Mouse (Mus musculus): ENCODE data around the gene N6amt1.

The N6amt1 gene

GRCm38 (mm10) chr16:87354075-87354583 lies at the start of gene N6amt1:
TSS of gene N6amt1 (plus strand) at chr16:87354185.
- in situ Hi-C loops (cut with MboI, MseI): loop anchor here (5.0 kb wide), 1 partner anchor 83 kb away; no protein-coding TSS in a partner anchor

GRCm38 (mm10) chr16:87305251-87306011 lies 48.6 kb upstream of the N6amt1 start:
- in situ Hi-C loops (cut with MboI, MseI): no loop called here

- in situ Hi-C loops (cut with MboI, MseI): no loop called here
Measured at GRCm38 (mm10) chr16:87307109-87307735, 46.8 kb upstream of the N6amt1 start.

- in situ Hi-C loops (cut with MboI, MseI): no loop called here
Measured at GRCm38 (mm10) chr16:87310659-87311058, 43.3 kb upstream of the N6amt1 start.

- in situ Hi-C loops (cut with MboI, MseI): no loop called here
Measured at GRCm38 (mm10) chr16:87318200-87318811, 35.7 kb upstream of the N6amt1 start.

DNA sequence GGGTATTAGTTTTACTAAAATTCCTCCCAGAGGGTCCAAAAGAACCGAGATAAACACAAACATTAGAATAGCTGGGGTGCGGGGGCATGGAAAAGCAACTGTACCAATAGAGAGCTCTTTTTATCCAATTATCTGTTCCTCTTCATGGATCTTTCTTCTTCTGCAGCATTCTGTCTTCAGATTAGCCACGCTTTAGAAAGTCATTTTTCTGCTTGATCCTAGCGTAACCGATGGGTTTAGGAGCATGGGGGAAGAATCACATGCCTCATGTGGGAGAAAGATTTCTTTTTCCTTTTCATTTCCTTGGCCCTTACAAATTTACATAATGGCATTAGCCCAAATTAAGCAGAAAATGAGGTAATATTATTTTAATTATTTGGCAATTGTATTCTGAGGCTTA lies 35.0 kb upstream of the N6amt1 start:
- in situ Hi-C loops (cut with MboI, MseI): no loop called here

DNA sequence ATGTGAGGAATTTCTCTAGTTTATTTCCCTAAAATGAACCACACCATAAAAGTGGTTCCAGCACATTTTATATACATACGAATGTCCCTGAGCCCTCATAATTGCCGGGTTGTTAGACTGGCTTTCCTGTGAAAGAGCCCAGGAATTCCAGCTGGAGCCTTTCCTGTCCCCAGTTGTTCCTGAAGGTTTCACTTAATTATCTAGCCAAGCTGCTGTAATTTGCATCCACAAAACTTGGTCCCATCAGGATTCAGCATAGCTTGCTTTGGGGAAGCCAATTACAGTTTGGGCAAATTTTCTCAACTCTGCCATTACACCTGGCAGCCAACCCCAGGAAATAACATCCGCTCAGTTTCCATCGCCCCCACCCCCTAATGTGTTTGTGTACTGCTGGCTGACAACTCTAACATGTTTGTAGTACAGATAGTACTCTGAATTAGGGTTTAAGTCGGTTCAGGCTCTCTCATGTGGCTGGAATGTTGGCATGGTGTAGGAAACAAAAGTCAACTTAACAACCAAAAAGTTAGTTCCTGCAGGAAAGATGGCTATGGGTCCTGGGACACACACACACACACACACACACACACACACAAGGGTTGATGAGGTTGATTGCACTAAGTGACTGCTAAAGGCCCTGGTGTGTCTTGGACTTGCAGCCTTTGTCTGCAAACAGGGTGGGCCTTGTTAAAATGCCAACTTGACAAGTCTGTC lies 34.3 kb upstream of the N6amt1 start:
- in situ Hi-C loops (cut with MboI, MseI): no loop called here

- in situ Hi-C loops (cut with MboI, MseI): no loop called here
Measured at GRCm38 (mm10) chr16:87320252-87320555, 33.8 kb upstream of the N6amt1 start.

DNA sequence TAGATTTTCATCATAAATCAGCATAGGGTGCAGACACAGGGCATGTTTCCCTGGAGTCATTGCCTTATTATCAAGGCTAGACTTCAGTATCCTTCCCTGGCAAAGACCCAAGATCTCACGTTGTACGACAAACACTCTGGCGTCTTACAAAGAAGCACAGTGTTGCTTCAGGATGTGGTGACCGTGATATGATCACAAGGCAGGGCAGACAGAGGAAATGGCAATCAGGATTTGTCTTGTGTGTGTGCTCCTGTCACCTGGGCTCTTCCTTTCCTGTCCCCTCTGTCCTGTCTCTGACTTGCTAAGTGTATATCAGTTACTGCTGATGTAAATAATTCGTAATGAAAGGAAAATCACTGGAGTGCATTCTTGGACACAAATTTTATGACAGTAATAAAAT lies 29.4 kb upstream of the N6amt1 start:
- in situ Hi-C loops (cut with MboI, MseI): no loop called here

- in situ Hi-C loops (cut with MboI, MseI): no loop called here
Measured at GRCm38 (mm10) chr16:87329986-87330385, 24.0 kb upstream of the N6amt1 start.

GRCm38 (mm10) chr16:87334756-87335155 lies 19.2 kb upstream of the N6amt1 start:
- in situ Hi-C loops (cut with MboI, MseI): no loop called here

DNA sequence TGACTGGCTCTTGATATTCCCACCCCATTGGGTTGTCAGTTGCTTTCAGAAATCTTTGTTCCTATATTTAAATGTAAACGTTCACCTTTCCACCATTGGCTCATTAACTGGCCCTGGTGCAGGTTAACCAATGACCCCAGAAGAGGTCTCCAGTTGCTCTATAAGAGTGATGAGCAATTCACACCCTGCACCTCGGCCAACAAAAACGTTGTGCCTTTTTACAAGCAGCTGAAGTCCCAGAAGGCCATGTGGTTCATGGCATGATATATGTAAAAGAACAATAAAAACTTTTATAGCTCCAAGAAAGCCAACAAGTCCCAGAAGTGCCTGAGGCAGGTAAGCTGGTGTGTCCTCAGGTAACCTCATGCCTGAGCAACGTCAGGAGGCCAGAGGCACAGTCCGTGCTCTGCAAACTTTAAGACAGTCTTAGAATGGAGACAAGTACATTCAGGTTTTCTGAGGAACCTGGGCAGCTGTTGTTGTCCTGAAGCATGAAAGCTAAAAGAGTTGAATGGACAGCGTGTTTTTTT lies 12.9 kb upstream of the N6amt1 start:
- in situ Hi-C loops (cut with MboI, MseI): no loop called here

- in situ Hi-C loops (cut with MboI, MseI): no loop called here
Measured at GRCm38 (mm10) chr16:87348133-87348532, 5.9 kb upstream of the N6amt1 start.

DNA sequence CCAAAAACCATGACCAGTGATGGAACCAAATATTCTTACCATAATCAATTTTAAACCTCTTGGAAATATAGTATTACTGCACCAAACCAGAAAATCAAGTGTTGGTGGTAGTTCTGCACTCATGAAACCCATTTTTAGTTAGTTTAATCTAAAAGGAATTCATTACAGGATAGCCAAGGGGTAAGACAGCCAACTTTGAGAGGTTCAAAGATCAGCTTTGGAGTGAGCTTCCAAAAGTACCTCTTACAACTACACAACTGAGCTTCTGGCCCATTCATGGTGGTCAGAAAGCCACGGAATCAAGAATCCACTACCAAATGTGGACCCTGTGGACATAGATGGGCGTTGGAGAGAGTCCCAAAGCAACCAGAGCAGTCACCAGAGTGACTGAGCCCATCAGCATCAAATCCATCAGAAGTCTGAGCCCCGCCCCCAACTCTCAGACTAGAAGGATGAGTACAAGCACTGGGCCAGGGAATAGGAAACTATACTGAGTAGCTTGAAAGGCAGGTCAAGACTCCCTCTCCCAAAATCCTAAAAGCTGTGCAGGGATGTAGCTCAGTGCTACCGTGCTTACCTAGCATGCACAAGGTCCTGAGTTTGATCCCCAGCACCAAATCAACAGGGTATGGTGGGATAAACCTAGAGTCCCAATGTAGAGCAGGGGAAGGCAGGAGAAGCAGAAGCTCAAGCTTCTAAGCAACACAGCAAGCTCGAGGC lies 2.4 kb upstream of the N6amt1 start:
- in situ Hi-C loops (cut with MboI, MseI): loop anchor here (5.0 kb wide), 1 partner anchor 86 kb away; no protein-coding TSS in a partner anchor

DNA sequence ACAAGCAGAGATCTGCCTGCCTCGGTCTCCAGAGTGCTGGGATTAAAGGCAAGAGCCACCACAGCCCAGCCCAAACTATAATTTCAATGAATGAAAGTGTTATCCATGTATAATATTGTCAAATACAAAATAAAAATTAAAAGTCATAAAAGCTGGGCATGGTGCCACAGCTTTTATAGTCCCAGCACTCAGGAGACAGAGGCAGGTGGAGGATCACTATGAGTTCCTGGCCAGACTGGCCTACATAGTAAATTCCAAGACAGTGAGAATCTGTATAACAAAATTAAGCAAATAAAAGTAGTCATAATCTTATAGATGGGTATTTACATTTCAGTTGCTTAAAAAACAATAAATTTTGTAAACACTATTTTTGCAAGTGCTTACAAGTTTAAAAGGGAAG lies 380 bp upstream of the N6amt1 start:
- in situ Hi-C loops (cut with MboI, MseI): loop anchor here (5.0 kb wide), 1 partner anchor 84 kb away; no protein-coding TSS in a partner anchor

GRCm38 (mm10) chr16:87354748-87355147 lies 763 bp downstream of the N6amt1 start:
- in situ Hi-C loops (cut with MboI, MseI): loop anchor here (5.0 kb wide), 1 partner anchor 83 kb away; no protein-coding TSS in a partner anchor

GRCm38 (mm10) chr16:87360096-87360495 lies 6.1 kb downstream of the N6amt1 start:
- in situ Hi-C loops (cut with MboI, MseI): no loop called here

GRCm38 (mm10) chr16:87364231-87364630 lies 10.2 kb downstream of the N6amt1 start:
- in situ Hi-C loops (cut with MboI, MseI): no loop called here

DNA sequence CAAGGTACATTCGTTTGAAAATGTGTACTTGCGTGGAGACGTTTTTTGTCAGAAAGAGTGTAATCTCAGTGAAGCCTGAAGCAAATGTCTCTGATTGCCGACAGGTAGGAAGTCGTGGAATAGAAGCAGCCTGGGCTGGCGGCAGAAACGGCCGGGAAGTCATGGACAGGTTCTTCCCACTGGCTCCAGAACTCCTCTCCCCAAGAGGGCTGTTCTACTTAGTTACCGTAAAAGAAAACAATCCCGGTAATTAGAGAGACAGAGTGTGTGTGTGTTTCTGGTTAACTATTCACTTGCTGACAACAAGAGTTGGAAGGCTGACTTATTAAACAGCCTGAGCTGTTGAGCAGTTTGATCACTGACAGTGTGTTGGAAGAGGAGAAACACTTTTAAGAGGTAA lies 12.1 kb downstream of the N6amt1 start:
- in situ Hi-C loops (cut with MboI, MseI): no loop called here

GRCm38 (mm10) chr16:87366445-87366844 lies 12.5 kb downstream of the N6amt1 start:
- in situ Hi-C loops (cut with MboI, MseI): no loop called here

DNA sequence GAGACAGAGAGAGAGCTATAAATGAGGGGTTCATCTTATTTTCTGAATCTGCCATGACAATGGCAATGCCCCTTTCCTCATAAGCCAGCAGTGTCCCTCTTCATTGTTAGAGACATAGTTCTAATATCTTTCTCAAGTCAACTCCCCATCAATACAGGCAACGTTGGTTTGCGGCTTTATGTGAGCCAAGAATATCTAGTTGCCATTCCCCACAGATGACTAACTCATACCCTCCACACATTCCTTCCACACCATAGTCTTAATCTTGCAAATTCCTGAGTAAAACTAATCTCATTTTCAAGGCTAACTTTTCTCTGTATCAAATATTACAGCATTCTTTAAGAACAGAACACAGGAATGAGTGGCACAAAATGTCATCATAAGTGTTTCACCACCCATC lies 29.0 kb downstream of the N6amt1 start:
- in situ Hi-C loops (cut with MboI, MseI): loop anchor here (10.0 kb wide), 1 partner anchor 1278 kb away; no protein-coding TSS in a partner anchor
